Mouse (Mus musculus) cerebellum, adult 11-12 months (tissue): ENCODE results near the gene Vmn2r37.
"Not testable (repeated sequence)": the region's sequence is repeated elsewhere in the genome, so short reads cannot be mapped to it uniquely, and the experiment has no call there.

Experiments
- DNase-seq: peaks from one replicate; pipeline ENCODE4 v3.0.0; 2022

The Vmn2r37 gene

DNA sequence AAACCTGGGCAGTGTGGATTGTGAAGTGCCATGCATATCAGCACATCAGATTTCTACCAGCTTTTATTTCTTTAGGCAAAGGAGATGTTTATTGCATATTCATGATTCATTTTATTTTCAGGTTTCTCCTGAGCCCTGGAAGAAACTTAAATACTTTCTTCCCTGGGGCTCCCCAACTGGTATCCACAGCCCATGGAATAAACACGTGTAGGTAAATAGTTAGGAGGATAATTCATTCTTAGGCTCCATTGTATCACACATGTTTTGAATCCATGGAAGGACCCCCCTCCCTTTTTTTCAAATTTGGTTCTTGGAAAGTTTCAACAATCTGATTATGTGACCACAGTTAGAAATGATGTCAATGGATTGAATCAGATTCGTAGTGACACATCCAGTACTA lies at the start of gene Vmn2r37:
Gene Vmn2r37, minus strand, starts transcription at position 101 of the 400 bp plus-strand sequence.
- DNase-seq = not testable (repeated sequence)
